Mouse (Mus musculus): ENCODE measurements around the gene Kcna2. TPM values are rescaled to one million over a fixed set of nuclear protein-coding genes. Genes with fewer than 3 reads are reported as not detected.

The Kcna2 gene
- 1.9 and 2.6 TPM in 2 replicates for polyA plus RNA-seq (2015; fragmentation: Nextera tagmentation; extraction: Ambion mirVana)

GRCm38 (mm10) chr3:107100811-107101455 lies at the start of gene Kcna2:
Gene Kcna2 (plus strand): TSS chr3:107101146.
- H3K4me2 ChIP-seq (ENCODE audit: low read length): peak within 1 kb of the TSS; percentile 85
- H3K36me3 ChIP-seq (ENCODE audit: control insufficient read depth, insufficient read depth, low read length): 0 out of 2 replicates have a peak, but pooled peaks cover 3% of the 10 kb centered on the region
- H3K4me1 ChIP-seq (ENCODE audit: control insufficient read depth, insufficient read depth, low read depth, low read length): peaks cover 21% of the 10 kb centered on the region
- peak within 1 kb of the TSS; percentile 74 for H3K4me3 ChIP-seq (ENCODE audit: low read length)
- 0 out of 2 replicates have a peak, but pooled peaks cover 2% of the 10 kb centered on the region for H3K27me3 ChIP-seq (replicated peaks; ENCODE audit: control insufficient read depth, insufficient read depth, low read length)
- peak within 1 kb of the TSS; percentile 86 for H3K9ac ChIP-seq (ENCODE audit: low read depth, low read length)
- peak; percentile 43 for ATAC-seq
- no peaks in the 10 kb centered on the region for H3K9me3 ChIP-seq (ENCODE audit: control insufficient read depth, low read length)
- under 1% methylated on average over 16 of the region's 16 CpGs for WGBS
- H3K27ac ChIP-seq (ENCODE audit: low read depth, low read length): peak within 1 kb of the TSS; percentile 91

GRCm38 (mm10) chr3:107061468-107061867 lies 39.5 kb upstream of the Kcna2 start:
- Histone ChIP-seq H3K27ac (ENCODE audit: low read depth, low read length) (no peak overlapping the region), H3K27me3 (replicated peaks; ENCODE audit: control insufficient read depth, insufficient read depth, low read length) (no peaks in the 10 kb centered on the region), H3K4me2 (ENCODE audit: low read length) (no peak overlapping the region), H3K9me3 (ENCODE audit: control insufficient read depth, low read length) (no peaks in the 10 kb centered on the region), H3K9ac (ENCODE audit: low read depth, low read length) (no peak overlapping the region), H3K36me3 (ENCODE audit: control insufficient read depth, insufficient read depth, low read length) (no peaks in the 10 kb centered on the region), H3K4me1 (ENCODE audit: control insufficient read depth, insufficient read depth, low read depth, low read length) (no peaks in the 10 kb centered on the region), H3K4me3 (ENCODE audit: low read length) (no peak overlapping the region)
- 81% methylated on average over 1 of the region's 1 CpGs for WGBS
- no peak for ATAC-seq

- 73% methylated on average over 1 of the region's 1 CpGs for WGBS
- H3K4me1 ChIP-seq (ENCODE audit: control insufficient read depth, insufficient read depth, low read depth, low read length): peaks cover 3% of the 10 kb centered on the region; the same call in 1 of the 2 replicates
- ATAC-seq: no peak
These were observed 38.2 kb upstream of the Kcna2 start for GRCm38 (mm10) chr3:107062771-107063170.

GRCm38 (mm10) chr3:107065510-107066095 lies 35.3 kb upstream of the Kcna2 start:
- no peak overlapping the region for H3K4me2 ChIP-seq (ENCODE audit: low read length)
- WGBS: 50% methylated on average over 6 of the region's 6 CpGs
- ATAC-seq: peak; percentile 83
- H3K27ac ChIP-seq (ENCODE audit: low read depth, low read length): peak overlapping the region; percentile 41; the same call in 1 of the 2 replicates
- no peak overlapping the region for H3K9ac ChIP-seq (ENCODE audit: low read depth, low read length)
- no peaks in the 10 kb centered on the region for H3K36me3 ChIP-seq (ENCODE audit: control insufficient read depth, insufficient read depth, low read length)
- peaks cover 3% of the 10 kb centered on the region; the same call in 1 of the 2 replicates for H3K4me1 ChIP-seq (ENCODE audit: control insufficient read depth, insufficient read depth, low read depth, low read length)
- H3K9me3 ChIP-seq (ENCODE audit: control insufficient read depth, low read length): no peaks in the 10 kb centered on the region
- H3K4me3 ChIP-seq (ENCODE audit: low read length): no peak overlapping the region
- no peaks in the 10 kb centered on the region for H3K27me3 ChIP-seq (replicated peaks; ENCODE audit: control insufficient read depth, insufficient read depth, low read length)

More at GRCm38 (mm10) chr3:107062771-107063170, 38.2 kb upstream of the Kcna2 start:
- no peaks in the 10 kb centered on the region for H3K36me3 ChIP-seq (ENCODE audit: control insufficient read depth, insufficient read depth, low read length)
- no peak overlapping the region for H3K27ac ChIP-seq (ENCODE audit: low read depth, low read length)
- H3K9ac ChIP-seq (ENCODE audit: low read depth, low read length): no peak overlapping the region
- H3K4me3 ChIP-seq (ENCODE audit: low read length): no peak overlapping the region
- no peak overlapping the region for H3K4me2 ChIP-seq (ENCODE audit: low read length)
- no peaks in the 10 kb centered on the region for H3K9me3 ChIP-seq (ENCODE audit: control insufficient read depth, low read length)
- no peaks in the 10 kb centered on the region for H3K27me3 ChIP-seq (replicated peaks; ENCODE audit: control insufficient read depth, insufficient read depth, low read length)

- Histone ChIP-seq H3K9me3 (ENCODE audit: control insufficient read depth, low read length) (no peaks in the 10 kb centered on the region), H3K9ac (ENCODE audit: low read depth, low read length) (no peak overlapping the region), H3K27ac (ENCODE audit: low read depth, low read length) (peak overlapping the region; percentile 39; the same call in 1 of the 2 replicates), H3K27me3 (replicated peaks; ENCODE audit: control insufficient read depth, insufficient read depth, low read length) (no peaks in the 10 kb centered on the region), H3K4me2 (ENCODE audit: low read length) (no peak overlapping the region), H3K36me3 (ENCODE audit: control insufficient read depth, insufficient read depth, low read length) (no peaks in the 10 kb centered on the region), H3K4me1 (ENCODE audit: control insufficient read depth, insufficient read depth, low read depth, low read length) (peaks cover 3% of the 10 kb centered on the region; the same call in 1 of the 2 replicates), H3K4me3 (ENCODE audit: low read length) (no peak overlapping the region)
- ATAC-seq: peak; percentile 62; the same call in 1 of the 2 replicates
- 62% methylated on average over 7 of the region's 7 CpGs for WGBS
These were observed 34.6 kb upstream of the Kcna2 start for GRCm38 (mm10) chr3:107066165-107066850.

GRCm38 (mm10) chr3:107067245-107067644 lies 33.7 kb upstream of the Kcna2 start:
- Histone ChIP-seq H3K9me3 (ENCODE audit: control insufficient read depth, low read length) (no peaks in the 10 kb centered on the region), H3K4me2 (ENCODE audit: low read length) (no peak overlapping the region), H3K9ac (ENCODE audit: low read depth, low read length) (no peak overlapping the region), H3K4me3 (ENCODE audit: low read length) (no peak overlapping the region), H3K27me3 (replicated peaks; ENCODE audit: control insufficient read depth, insufficient read depth, low read length) (no peaks in the 10 kb centered on the region), H3K36me3 (ENCODE audit: control insufficient read depth, insufficient read depth, low read length) (no peaks in the 10 kb centered on the region), H3K4me1 (ENCODE audit: control insufficient read depth, insufficient read depth, low read depth, low read length) (peaks cover 3% of the 10 kb centered on the region; the same call in 1 of the 2 replicates), H3K27ac (ENCODE audit: low read depth, low read length) (no peak overlapping the region)
- no peak for ATAC-seq
- WGBS: 75% methylated on average over 6 of the region's 6 CpGs

- Histone ChIP-seq H3K27ac (ENCODE audit: low read depth, low read length) (no peak overlapping the region), H3K4me2 (ENCODE audit: low read length) (no peak overlapping the region), H3K36me3 (ENCODE audit: control insufficient read depth, insufficient read depth, low read length) (no peaks in the 10 kb centered on the region), H3K4me1 (ENCODE audit: control insufficient read depth, insufficient read depth, low read depth, low read length) (no peaks in the 10 kb centered on the region), H3K27me3 (replicated peaks; ENCODE audit: control insufficient read depth, insufficient read depth, low read length) (no peaks in the 10 kb centered on the region), H3K9me3 (ENCODE audit: control insufficient read depth, low read length) (no peaks in the 10 kb centered on the region), H3K9ac (ENCODE audit: low read depth, low read length) (no peak overlapping the region), H3K4me3 (ENCODE audit: low read length) (no peak overlapping the region)
- WGBS: 72% methylated on average over 2 of the region's 2 CpGs
- no peak for ATAC-seq
These were observed 27.1 kb upstream of the Kcna2 start for GRCm38 (mm10) chr3:107073863-107074262.

- no peak for ATAC-seq
- 88% methylated on average over 1 of the region's 1 CpGs for WGBS
- Histone ChIP-seq H3K27me3 (replicated peaks; ENCODE audit: control insufficient read depth, insufficient read depth, low read length) (no peaks in the 10 kb centered on the region), H3K4me3 (ENCODE audit: low read length) (no peak overlapping the region), H3K27ac (ENCODE audit: low read depth, low read length) (no peak overlapping the region), H3K9me3 (ENCODE audit: control insufficient read depth, low read length) (no peaks in the 10 kb centered on the region), H3K36me3 (ENCODE audit: control insufficient read depth, insufficient read depth, low read length) (no peaks in the 10 kb centered on the region), H3K9ac (ENCODE audit: low read depth, low read length) (no peak overlapping the region), H3K4me2 (ENCODE audit: low read length) (no peak overlapping the region), H3K4me1 (ENCODE audit: control insufficient read depth, insufficient read depth, low read depth, low read length) (no peaks in the 10 kb centered on the region)
These were observed 25.2 kb upstream of the Kcna2 start for GRCm38 (mm10) chr3:107075705-107076104.

- H3K4me2 ChIP-seq (ENCODE audit: low read length): no peak overlapping the region
- H3K9me3 ChIP-seq (ENCODE audit: control insufficient read depth, low read length): no peaks in the 10 kb centered on the region
- no peak overlapping the region for H3K4me3 ChIP-seq (ENCODE audit: low read length)
- no peak overlapping the region for H3K27ac ChIP-seq (ENCODE audit: low read depth, low read length)
- no peaks in the 10 kb centered on the region for H3K36me3 ChIP-seq (ENCODE audit: control insufficient read depth, insufficient read depth, low read length)
- H3K4me1 ChIP-seq (ENCODE audit: control insufficient read depth, insufficient read depth, low read depth, low read length): no peaks in the 10 kb centered on the region
- 85% methylated on average over 3 of the region's 3 CpGs for WGBS
- H3K9ac ChIP-seq (ENCODE audit: low read depth, low read length): no peak overlapping the region
- ATAC-seq: no peak
- H3K27me3 ChIP-seq (replicated peaks; ENCODE audit: control insufficient read depth, insufficient read depth, low read length): no peaks in the 10 kb centered on the region
These were observed 24.3 kb upstream of the Kcna2 start for GRCm38 (mm10) chr3:107076658-107077057.
